ENCODE assay signal across 9 mouse cellular contexts in genomic region chr11:102432115-102432843, GRCm38 (mm10). TPM values are rescaled to one million over a fixed set of nuclear protein-coding genes. Genes with fewer than 3 reads are reported as not detected.
DNase-seq lines count a peak whose midpoint lies in the region; ATAC-seq and TF ChIP-seq lines count a peak whose summit lies in the region.
"Had no signal": no experiment of that assay in that cellular context is flagged by ENCODE, and none has a peak within 500 bp of the region (broad histone marks: within the 10 kb centered on the region; RNA-seq: fewer than 3 reads in every experiment).

No protein-coding gene starts in this region.

- ATAC-seq in heart, embryonic 16.5 days (replicated peaks; ENCODE audit: extremely low read depth, insufficient read depth, low FRiP score): no peak
- no peak for ATAC-seq in megakaryocyte-erythroid progenitor cell, adult 5-6 weeks (replicated peaks; ENCODE audit: low FRiP score, low TSS enrichment, poor library complexity, severe bottlenecking)

- H3K9ac ChIP-seq in heart, embryonic 16.5 days (ENCODE audit: low read length): peak overlapping the region; percentile 15
- H3K9ac ChIP-seq: neural tube, embryonic 13.5 days had no signal

- H3K36me3 ChIP-seq in heart, embryonic 16.5 days (ENCODE audit: control insufficient read depth, insufficient read depth): peaks cover 13% of the 10 kb centered on the region; the same call in 1 of the 2 replicates
- H3K36me3 ChIP-seq in megakaryocyte, embryonic 14.5 days (replicated peaks; ENCODE audit: low read length): peaks cover 46% of the 10 kb centered on the region

- peak; percentile 56 for DNase-seq in cerebellum, adult 11-12 months
- no peak for DNase-seq in cerebellum, postnatal 36 days
- peak; percentile 22 to 35 for DNase-seq in layer of hippocampus, postnatal 10 days (ENCODE audit: low spot score in 2 of 2)
- no peak for DNase-seq in layer of hippocampus, adult 8-10 months (ENCODE audit: low spot score in 2 of 2)
- no peak for DNase-seq in left cerebral cortex, adult 2 months (ENCODE audit: extremely low spot score in 1 of 2, low spot score in 2 of 2)

- no peak for TF ChIP-seq CTCF in left cerebral cortex, adult 2 months (IDR thresholded peaks at IDR 0.05)

- intact Hi-C loops in left cerebral cortex, adult 2 months (cut with DNase I): loop anchor here (10.0 kb wide), 1 partner anchor 237 kb away; no protein-coding TSS in a partner anchor

- peaks cover 36% of the 10 kb centered on the region for H3K4me1 ChIP-seq in heart, embryonic 16.5 days (ENCODE audit: control insufficient read depth, insufficient read depth, low read length)
- H3K4me1 ChIP-seq in megakaryocyte, embryonic 14.5 days: peaks cover 76% of the 10 kb centered on the region

- peak overlapping the region; percentile 31 for H3K4me2 ChIP-seq in heart, embryonic 16.5 days (ENCODE audit: low read depth, low read length)
- H3K4me2 ChIP-seq: neural tube, embryonic 13.5 days had no signal

- H3K27ac ChIP-seq in heart, embryonic 16.5 days (ENCODE audit: low read length): 0 out of 2 replicates have a peak overlapping the region, but pooled peaks have one; percentile 20
- H3K27ac ChIP-seq in left cerebral cortex, adult 2 months: no peak overlapping the region; the same call in 1 of the 2 replicates
- H3K27ac ChIP-seq: neural tube, embryonic 13.5 days had no signal

- 62% methylated on average over 16 of the region's 16 CpGs for WGBS in heart, embryonic 16.5 days

- H3K27me3 ChIP-seq in heart, embryonic 16.5 days (ENCODE audit: control insufficient read depth, insufficient read depth, low read length): no peaks in the 10 kb centered on the region
- H3K27me3 ChIP-seq in megakaryocyte, embryonic 14.5 days (replicated peaks): peaks cover 4% of the 10 kb centered on the region
- H3K27me3 ChIP-seq: neural tube, embryonic 13.5 days had no signal

- H3K4me3 ChIP-seq in heart, embryonic 16.5 days (ENCODE audit: low read length): peak overlapping the region; percentile 18
- peak overlapping the region; percentile 93 for H3K4me3 ChIP-seq in megakaryocyte, embryonic 14.5 days (replicated peaks)
- no peak overlapping the region for H3K4me3 ChIP-seq in left cerebral cortex, adult 2 months
- H3K4me3 ChIP-seq: neural tube, embryonic 13.5 days had no signal

- no peaks in the 10 kb centered on the region for H3K9me3 ChIP-seq in heart, embryonic 16.5 days (replicated peaks; ENCODE audit: control insufficient read depth, low read length)
- H3K9me3 ChIP-seq in megakaryocyte, embryonic 14.5 days: peaks cover 2% of the 10 kb centered on the region; the same call in 1 of the 2 replicates
- H3K9me3 ChIP-seq: neural tube, embryonic 13.5 days had no signal

RNA-seq across cellular contexts. Expression of gene Grn, which starts 2.2 kb away (rescaled TPM):
- total RNA-seq in layer of hippocampus, postnatal 10 days (2021): 10 to 100 TPM; 81.8 to 83.7 TPM
- total RNA-seq in layer of hippocampus, adult 8-10 months (2022): 100 to 1,000 TPM in 2 of 4 experiments, 10 to 100 TPM in 2; 61.9 to 191 (median 114) TPM
- polyA plus RNA-seq in heart, embryonic 16.5 days (2015; fragmentation: Nextera tagmentation; extraction: Ambion mirVana): 215 and 234 TPM in 2 replicates
- 44.1 and 152 TPM in 2 replicates for polyA plus RNA-seq in megakaryocyte, embryonic 14.5 days (2012; ENCODE audit: insufficient read depth, low replicate concordance)
- 16.1 and 17.8 TPM in 2 replicates for total RNA-seq in megakaryocyte-erythroid progenitor cell, adult 5-6 weeks (2014; fragmentation: Nextera tagmentation)
- total RNA-seq in megakaryocyte-erythroid progenitor cell, adult 5-6 weeks (2017): 5.4 and 14.2 TPM in 2 replicates
- total RNA-seq in left cerebral cortex, adult 2 months (2021): 10 to 100 TPM; 58.1 to 66.2 TPM

RNA-seq across cellular contexts. Expression of gene Fam171a2, which starts 15.2 kb away (rescaled TPM):
- total RNA-seq in layer of hippocampus, postnatal 10 days (2021): 100 to 1,000 TPM; 115 TPM
- 10 to 100 TPM; 77.6 to 94.7 (median 85.7) TPM for total RNA-seq in layer of hippocampus, adult 8-10 months (2022)
- 3.0 and 3.9 TPM in 2 replicates for polyA plus RNA-seq in heart, embryonic 16.5 days (2015; fragmentation: Nextera tagmentation; extraction: Ambion mirVana)
- 1.7 and 1.8 TPM in 2 replicates for polyA plus RNA-seq in megakaryocyte, embryonic 14.5 days (2012; ENCODE audit: insufficient read depth, low replicate concordance)
- 0.82 TPM in 1 of 2 replicates, not detected in the other for total RNA-seq in megakaryocyte-erythroid progenitor cell, adult 5-6 weeks (2014; fragmentation: Nextera tagmentation)
- total RNA-seq in megakaryocyte-erythroid progenitor cell, adult 5-6 weeks (2017): 0.28 TPM in 1 of 2 replicates, not detected in the other
- 100 to 1,000 TPM; 117 to 123 TPM for total RNA-seq in left cerebral cortex, adult 2 months (2021)

RNA-seq across cellular contexts. Expression of gene Slc25a39, which starts 24.5 kb away (rescaled TPM):
- 10 to 100 TPM; 74.8 to 80.1 TPM for total RNA-seq in layer of hippocampus, postnatal 10 days (2021)
- total RNA-seq in layer of hippocampus, adult 8-10 months (2022): 10 to 100 TPM; 62.0 to 72.4 (median 64.6) TPM
- polyA plus RNA-seq in heart, embryonic 16.5 days (2015; fragmentation: Nextera tagmentation; extraction: Ambion mirVana): 308 and 331 TPM in 2 replicates
- polyA plus RNA-seq in megakaryocyte, embryonic 14.5 days (2012; ENCODE audit: insufficient read depth, low replicate concordance): 164 and 165 TPM in 2 replicates
- 115 and 148 TPM in 2 replicates for total RNA-seq in megakaryocyte-erythroid progenitor cell, adult 5-6 weeks (2014; fragmentation: Nextera tagmentation)
- 43.8 and 55.9 TPM in 2 replicates for total RNA-seq in megakaryocyte-erythroid progenitor cell, adult 5-6 weeks (2017)
- total RNA-seq in left cerebral cortex, adult 2 months (2021): 10 to 100 TPM; 65.7 to 68.6 TPM

RNA-seq across cellular contexts. Expression of gene Itga2b, which starts 37.6 kb away (rescaled TPM):
- 1 to 10 TPM; 3.6 to 3.7 TPM for total RNA-seq in layer of hippocampus, postnatal 10 days (2021)
- 1 to 10 TPM; 1.1 to 3.2 (median 2.7) TPM for total RNA-seq in layer of hippocampus, adult 8-10 months (2022)
- polyA plus RNA-seq in heart, embryonic 16.5 days (2015; fragmentation: Nextera tagmentation; extraction: Ambion mirVana): 6.5 and 6.6 TPM in 2 replicates
- 3,342 and 4,614 TPM in 2 replicates for polyA plus RNA-seq in megakaryocyte, embryonic 14.5 days (2012; ENCODE audit: insufficient read depth, low replicate concordance)
- total RNA-seq in megakaryocyte-erythroid progenitor cell, adult 5-6 weeks (2014; fragmentation: Nextera tagmentation): 27.7 and 30.8 TPM in 2 replicates
- total RNA-seq in megakaryocyte-erythroid progenitor cell, adult 5-6 weeks (2017): 26.5 and 73.4 TPM in 2 replicates
- 1 to 10 TPM; 2.5 to 4.1 TPM for total RNA-seq in left cerebral cortex, adult 2 months (2021)

RNA-seq across cellular contexts. Expression of gene Rundc3a, which starts 39.1 kb away (rescaled TPM):
- 100 to 1,000 TPM; 356 to 431 TPM for total RNA-seq in layer of hippocampus, postnatal 10 days (2021)
- total RNA-seq in layer of hippocampus, adult 8-10 months (2022): 100 to 1,000 TPM; 420 to 453 (median 428) TPM
- polyA plus RNA-seq in heart, embryonic 16.5 days (2015; fragmentation: Nextera tagmentation; extraction: Ambion mirVana): 0.72 and 1.3 TPM in 2 replicates
- polyA plus RNA-seq in megakaryocyte, embryonic 14.5 days (2012; ENCODE audit: insufficient read depth, low replicate concordance): 3.8 and 6.6 TPM in 2 replicates
- total RNA-seq in megakaryocyte-erythroid progenitor cell, adult 5-6 weeks (2014; fragmentation: Nextera tagmentation): not detected in 2 replicates
- not detected in 2 replicates for total RNA-seq in megakaryocyte-erythroid progenitor cell, adult 5-6 weeks (2017)
- total RNA-seq in left cerebral cortex, adult 2 months (2021): 100 to 1,000 TPM; 505 to 522 TPM

Comparison
In these comparisons a context has a peak if more than half of its experiments do, and no peak if none do; other contexts are left out.
1. DNase-seq: peak in cerebellum, adult 11-12 months (single experiment) and layer of hippocampus, postnatal 10 days (2 of 2); none in cerebellum, postnatal 36 days (0 of 2), layer of hippocampus, adult 8-10 months (0 of 2) and left cerebral cortex, adult 2 months (0 of 2).
2. RNA of gene Fam171a2, which starts 15.2 kb away (total RNA-seq): 117 to 123 TPM in left cerebral cortex, adult 2 months, 115 TPM in layer of hippocampus, postnatal 10 days and 77.6 to 94.7 TPM in layer of hippocampus, adult 8-10 months; 0.28 to 0.82 TPM in megakaryocyte-erythroid progenitor cell, adult 5-6 weeks; every median in the first group is over 10 times any median in the second.